Mouse (Mus musculus) stomach, embryonic 14.5 days (tissue): ENCODE data around the gene Sh3d21. TPM values are rescaled to one million over a fixed set of nuclear protein-coding genes. Genes with fewer than 3 reads are reported as not detected.

Source experiments
- ATAC-seq: fragments of 200-750 bp; cut with Nextera tagmentation; 2 replicates; pipeline ENCODE4 v1.8.0; 2017; ENCODE audit warnings: low read depth, moderate TSS enrichment; ENCODE audit not compliant: insufficient number of reproducible peaks, insufficient read depth, low FRiP score
- H3K27ac ChIP-seq: fragments of 300-500 bp; sonication (generic); 2 replicates; pipeline ENCODE4 v1.5.1; 2014; ENCODE audit warnings: mild to moderate bottlenecking, low read length, moderate library complexity, mixed read lengths
- H3K27me3 ChIP-seq: fragments of 300-500 bp; sonication (generic); 2 replicates; pipeline ENCODE4 v1.6.1; 2014; ENCODE audit warnings: low read length, control low read depth, mixed read lengths; ENCODE audit not compliant: control insufficient read depth, insufficient read depth
- H3K36me3 ChIP-seq: fragments of 300-500 bp; sonication (generic); 2 replicates; pipeline ENCODE4 v1.6.1; 2014; ENCODE audit warnings: mild to moderate bottlenecking, control low read depth, low read length, moderate library complexity, mixed read lengths; ENCODE audit not compliant: control insufficient read depth, insufficient read depth
- H3K4me1 ChIP-seq: fragments of 300-500 bp; sonication (generic); 2 replicates; pipeline ENCODE4 v1.6.1; 2014; ENCODE audit warnings: low read length, control low read depth, mixed read lengths; ENCODE audit not compliant: control insufficient read depth, insufficient read depth
- H3K4me2 ChIP-seq: fragments of 300-500 bp; sonication (generic); replicated peaks from 2 replicates; pipeline ENCODE4 v1.6.1; 2014; ENCODE audit warnings: low read depth, low read length, control low read depth
- H3K4me3 ChIP-seq: fragments of 300-500 bp; sonication (generic); 2 replicates; pipeline ENCODE4 v1.5.1; 2014; ENCODE audit warnings: low read depth, low read length, control low read depth
- H3K9ac ChIP-seq: fragments of 300-500 bp; sonication (generic); replicated peaks from 2 replicates; pipeline ENCODE4 v1.6.1; 2014; ENCODE audit warnings: low read depth, mild to moderate bottlenecking, control low read depth, low read length, moderate library complexity, mixed read lengths
- H3K9me3 ChIP-seq: fragments of 300-500 bp; sonication (generic); 2 replicates; pipeline ENCODE4 v1.6.1; 2016; ENCODE audit warnings: low read depth, low read length, control low read depth; ENCODE audit not compliant: control insufficient read depth
- WGBS: fragments of 180-500 bp; shearing (Covaris S2); extraction: QIAGEN DNeasy Blood & Tissue Kit; methylation state at CpG from one replicate; pipeline ENCODE4 v1.1.7; 2014; 5-methylcytosine and 5-hydroxymethylcytosine counted together
- polyA plus RNA-seq: library from polyadenylated mRNA; unstranded; fragments of >200 nt; fragmentation: Nextera tagmentation; extraction: Ambion mirVana; gene quantifications from 2 replicates; pipeline ENCODE4 v1.2.1, GENCODE M21; 2014

Sh3d21 gene
- polyA plus RNA-seq, 1 experiment from 2014 or later, result 7.4 TPM

DNA sequence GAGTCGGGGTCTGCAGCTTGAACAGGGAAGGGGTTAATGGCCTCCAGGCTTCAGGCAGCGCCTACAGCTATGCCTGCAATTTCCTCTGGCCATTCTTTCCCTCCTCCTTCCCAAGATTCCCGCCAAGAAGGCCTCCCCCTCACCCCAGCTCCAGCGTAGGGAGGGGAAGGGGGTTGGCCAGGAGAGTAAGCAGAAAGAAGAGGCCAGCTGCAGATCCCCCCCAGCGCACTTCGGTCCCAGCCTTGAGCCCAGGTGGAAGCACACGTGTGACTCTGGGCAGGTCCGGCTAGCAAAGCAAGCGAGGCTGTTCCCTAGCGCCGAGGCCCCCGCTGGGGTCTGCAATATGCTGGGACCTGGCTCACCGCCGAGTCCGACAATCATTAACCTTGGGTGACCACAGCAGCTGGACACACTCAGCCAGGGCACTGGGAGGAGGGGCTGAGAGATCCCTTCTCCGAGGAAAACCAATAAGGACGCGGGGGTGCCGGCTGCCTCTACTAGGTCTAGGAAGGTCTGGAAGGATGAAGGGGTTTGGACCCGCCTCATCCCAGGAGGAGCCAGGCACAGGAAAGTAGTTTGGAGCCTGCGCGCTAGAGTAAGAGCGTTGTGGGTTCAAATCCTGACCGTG is 15.6 kb downstream of the Sh3d21 start, which contains the start of gene Eva1b:
Eva1b (plus strand) TSS at position 212 of the 628 bp plus-strand sequence.
- Histone ChIP-seq H3K4me1 (peaks cover 39% of the 10 kb centered on the region), H3K4me3 (peak within 1 kb of the TSS; percentile 65), H3K9me3 (no peaks in the 10 kb centered on the region), H3K36me3 (peaks cover 8% of the 10 kb centered on the region), H3K27ac (peak within 1 kb of the TSS; percentile 92), H3K27me3 (no peaks in the 10 kb centered on the region), H3K9ac (peak within 1 kb of the TSS; percentile 76; the same call in 1 of the 2 replicates), H3K4me2 (peak within 1 kb of the TSS; percentile 88)
- under 1% methylated on average over 24 of the region's 24 CpGs for WGBS
- peak; percentile 82 for ATAC-seq

DNA sequence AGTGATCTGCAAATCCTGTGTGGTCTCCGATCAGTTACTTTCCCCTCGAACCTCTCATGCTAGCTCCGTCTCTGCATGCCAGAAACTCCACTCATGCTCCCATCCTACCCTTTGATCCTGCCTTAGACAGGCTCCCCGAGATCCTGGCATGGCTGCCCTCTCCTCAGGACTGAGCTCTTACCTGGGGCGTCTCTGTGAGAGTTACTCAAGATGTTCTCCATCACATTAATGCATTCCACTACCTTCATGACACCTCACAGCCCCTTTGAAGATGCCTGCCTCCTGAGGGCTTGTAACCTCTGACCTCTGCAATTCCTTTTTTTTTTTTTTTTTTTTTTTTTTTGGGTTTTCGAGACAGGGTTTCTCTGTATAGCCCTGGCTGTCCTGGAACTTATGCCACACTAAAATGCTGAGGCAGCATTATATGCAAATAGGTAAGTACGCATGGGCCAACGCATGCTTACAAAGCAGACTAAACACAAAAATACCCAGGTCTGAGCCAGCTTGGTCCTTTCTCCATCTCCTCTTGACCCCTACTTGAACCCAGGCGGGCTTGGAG is 16.2 kb downstream of the Sh3d21 start:
- Histone ChIP-seq H3K9ac (no peak overlapping the region), H3K4me1 (peaks cover 39% of the 10 kb centered on the region)
- 26% methylated on average over 9 of the region's 9 CpGs for WGBS

DNA sequence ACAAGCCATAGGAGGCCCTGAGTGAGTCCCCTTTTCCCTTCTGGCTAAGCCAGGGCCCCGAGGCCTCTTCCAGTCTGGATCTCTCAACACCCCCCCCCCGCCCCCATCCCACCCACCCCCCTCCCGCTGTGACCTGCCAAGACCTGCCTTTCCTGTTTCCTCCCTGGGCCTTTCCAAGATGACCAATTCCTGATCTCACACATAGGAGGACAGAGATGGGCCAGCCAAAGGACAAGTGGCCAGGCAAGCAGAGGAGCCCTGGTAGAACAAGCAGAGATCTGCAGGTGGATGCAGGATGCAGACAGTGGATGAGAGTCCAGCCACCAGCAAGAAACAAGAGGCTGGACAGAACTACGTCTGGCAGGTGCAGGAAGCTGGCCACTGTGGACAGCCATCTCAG is 17.9 kb downstream of the Sh3d21 start:
- WGBS, result 36% methylated on average over 4 of the region's 4 CpGs
- H3K36me3 ChIP-seq, result no peaks in the 10 kb centered on the region; the same call in 1 of the 2 replicates
- H3K9ac ChIP-seq, result no peak overlapping the region
- H3K4me1 ChIP-seq, result peaks cover 28% of the 10 kb centered on the region
- H3K4me3 ChIP-seq, result no peak overlapping the region
- H3K9me3 ChIP-seq, result no peaks in the 10 kb centered on the region
- no peak for ATAC-seq
- no peaks in the 10 kb centered on the region for H3K27me3 ChIP-seq
- H3K4me2 ChIP-seq, result no peak overlapping the region
- no peak overlapping the region for H3K27ac ChIP-seq

More for the DNA sequence above, 16.2 kb downstream of the Sh3d21 start:
- no peaks in the 10 kb centered on the region for H3K9me3 ChIP-seq
- H3K4me2 ChIP-seq, result peak overlapping the region; percentile 88
- ATAC-seq, result no peak
- peaks cover 8% of the 10 kb centered on the region for H3K36me3 ChIP-seq
- H3K27ac ChIP-seq, result peak overlapping the region; percentile 92
- H3K27me3 ChIP-seq, result no peaks in the 10 kb centered on the region
- peak overlapping the region; percentile 65 for H3K4me3 ChIP-seq

DNA sequence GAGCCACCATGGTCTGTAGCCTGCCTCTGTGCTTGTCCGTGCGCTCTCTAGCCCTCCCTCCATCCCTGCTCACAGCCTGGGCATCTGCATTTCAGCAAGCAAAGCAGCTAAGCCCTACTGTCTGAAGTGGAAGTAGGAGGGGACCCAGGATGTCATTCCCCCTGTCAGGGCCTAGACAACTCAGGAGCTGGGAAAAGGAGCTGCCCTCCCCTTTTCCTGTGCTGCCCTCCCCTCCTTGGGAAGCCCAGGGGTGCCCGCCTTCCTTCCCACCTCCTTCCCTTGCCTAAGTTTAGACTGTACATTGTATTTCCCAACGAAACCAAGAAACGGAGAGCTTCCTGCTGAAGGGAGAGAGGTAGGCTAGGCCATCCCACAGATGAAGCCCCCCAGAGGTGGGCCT is 22.3 kb downstream of the Sh3d21 start:
- H3K27me3 ChIP-seq, result no peaks in the 10 kb centered on the region
- H3K36me3 ChIP-seq, result peaks cover 24% of the 10 kb centered on the region
- no peak overlapping the region for H3K27ac ChIP-seq
- H3K4me3 ChIP-seq, result no peak overlapping the region
- no peaks in the 10 kb centered on the region for H3K9me3 ChIP-seq
- no peak overlapping the region for H3K9ac ChIP-seq
- WGBS, result 74% methylated on average over 5 of the region's 5 CpGs
- H3K4me2 ChIP-seq, result no peak overlapping the region
- no peaks in the 10 kb centered on the region for H3K4me1 ChIP-seq
- ATAC-seq, result no peak

DNA sequence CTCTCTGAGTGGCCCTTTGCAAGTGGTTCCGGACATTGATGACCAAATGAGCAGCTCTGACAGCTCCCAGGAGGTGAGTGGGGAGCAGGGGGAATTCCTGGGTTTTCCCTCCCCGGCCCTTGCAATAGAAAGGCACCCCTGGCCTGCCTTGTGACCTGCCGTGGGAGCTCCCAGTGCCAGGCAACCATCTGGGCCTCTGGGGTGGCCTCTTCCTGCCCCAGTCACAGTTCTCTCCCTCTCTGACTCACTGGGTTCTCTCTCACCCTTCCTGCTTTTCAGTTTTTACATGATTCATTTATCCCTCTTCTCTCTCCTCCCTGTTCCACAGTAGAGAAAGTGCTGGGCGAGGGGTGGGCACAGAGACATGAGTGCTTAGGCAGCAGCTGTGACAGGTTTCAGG is 25.5 kb downstream of the Sh3d21 start:
- no peaks in the 10 kb centered on the region for H3K27me3 ChIP-seq
- H3K4me3 ChIP-seq, result no peak overlapping the region
- WGBS, result 86% methylated on average over 4 of the region's 4 CpGs

DNA sequence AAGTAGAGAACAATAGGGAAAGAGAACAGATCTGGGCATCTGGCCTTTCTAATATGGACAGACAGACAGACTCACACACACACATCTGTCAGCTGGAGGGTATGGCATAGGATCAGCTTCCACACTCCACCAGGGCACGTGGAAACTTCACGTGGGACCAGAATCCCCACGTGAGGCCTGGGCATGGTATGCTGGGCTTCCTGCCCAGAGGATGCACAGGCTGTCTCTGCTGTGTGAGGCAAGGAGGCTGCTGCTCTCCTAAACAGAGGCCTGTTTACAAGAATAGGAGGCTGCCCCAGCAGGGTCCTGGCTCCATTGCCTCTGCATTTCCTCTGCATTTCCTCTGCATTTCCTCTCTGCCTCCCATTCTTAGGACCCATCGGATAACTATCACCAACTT is 28.7 kb downstream of the Sh3d21 start:
- Histone ChIP-seq H3K9me3 (no peaks in the 10 kb centered on the region), H3K27ac (no peak overlapping the region), H3K4me2 (no peak overlapping the region), H3K27me3 (no peaks in the 10 kb centered on the region), H3K4me1 (peaks cover 32% of the 10 kb centered on the region), H3K36me3 (peaks cover 30% of the 10 kb centered on the region), H3K9ac (no peak overlapping the region), H3K4me3 (no peak overlapping the region)
- no peak for ATAC-seq
- WGBS, result 89% methylated on average over 4 of the region's 4 CpGs

More for the DNA sequence above, 25.5 kb downstream of the Sh3d21 start:
- no peak for ATAC-seq
- H3K4me2 ChIP-seq, result no peak overlapping the region
- peaks cover 4% of the 10 kb centered on the region; the same call in 1 of the 2 replicates for H3K4me1 ChIP-seq
- no peak overlapping the region for H3K9ac ChIP-seq
- H3K36me3 ChIP-seq, result peaks cover 34% of the 10 kb centered on the region
- H3K9me3 ChIP-seq, result no peaks in the 10 kb centered on the region
- no peak overlapping the region for H3K27ac ChIP-seq

DNA sequence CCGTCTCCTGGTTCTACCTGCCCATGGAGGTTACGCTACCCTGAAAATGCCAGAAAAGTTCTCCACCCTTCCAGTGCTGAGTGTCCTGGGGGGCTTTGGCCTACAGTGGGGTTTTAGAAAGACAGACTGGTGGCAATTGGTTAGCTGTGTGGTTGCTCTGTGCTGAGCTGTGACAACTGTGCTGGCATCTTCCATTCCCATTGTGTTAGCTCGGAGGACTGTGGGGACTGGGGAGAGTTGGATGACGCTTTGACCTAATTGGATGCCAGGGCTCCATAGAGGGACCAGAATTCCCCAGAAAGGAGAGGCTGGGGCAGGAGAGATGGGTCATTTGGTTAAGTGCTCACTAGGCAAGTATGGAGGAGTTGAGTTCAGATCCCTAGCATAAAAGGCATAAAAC is 29.1 kb downstream of the Sh3d21 start:
- no peak for ATAC-seq
- Histone ChIP-seq H3K4me3 (no peak overlapping the region), H3K4me1 (peaks cover 32% of the 10 kb centered on the region), H3K27me3 (no peaks in the 10 kb centered on the region), H3K4me2 (no peak overlapping the region), H3K36me3 (peaks cover 33% of the 10 kb centered on the region), H3K9me3 (no peaks in the 10 kb centered on the region), H3K27ac (no peak overlapping the region), H3K9ac (no peak overlapping the region)
- 88% methylated on average over 4 of the region's 4 CpGs for WGBS

DNA sequence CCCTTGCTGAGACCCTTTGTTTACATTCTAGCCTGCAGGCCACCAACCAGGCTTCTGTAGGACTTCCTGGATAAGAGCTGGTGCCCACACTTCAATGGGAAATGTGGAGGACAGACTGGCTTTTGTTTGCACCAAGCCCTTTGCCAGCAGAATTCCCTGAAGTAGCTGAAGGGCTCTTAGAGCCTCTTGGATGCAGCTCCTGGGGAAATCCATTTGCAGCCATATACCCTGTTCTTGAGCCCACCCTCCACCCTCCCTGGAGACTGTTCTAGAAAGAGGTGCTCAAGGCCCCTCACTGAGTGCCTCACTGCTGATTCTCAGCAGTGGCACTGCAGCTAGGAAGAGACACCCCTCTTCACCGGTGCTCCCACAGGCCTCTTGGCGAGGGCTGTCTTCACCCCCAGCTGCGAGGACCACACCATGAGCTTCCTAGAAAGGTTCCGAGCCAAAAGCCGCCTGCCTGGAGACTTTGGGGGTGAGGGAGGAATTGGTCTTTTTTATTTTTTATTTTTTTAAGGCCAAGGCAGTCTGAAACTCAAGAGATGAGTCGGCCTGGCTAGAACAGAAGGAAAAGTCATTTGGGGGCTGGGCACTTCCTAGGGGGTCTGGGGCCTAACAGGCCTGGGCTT is 30.5 kb downstream of the Sh3d21 start:
- Histone ChIP-seq H3K9me3 (no peaks in the 10 kb centered on the region), H3K27ac (no peak overlapping the region; the same call in 1 of the 2 replicates), H3K36me3 (peaks cover 30% of the 10 kb centered on the region), H3K27me3 (no peaks in the 10 kb centered on the region), H3K4me2 (no peak overlapping the region), H3K4me3 (no peak overlapping the region), H3K9ac (no peak overlapping the region; the same call in 1 of the 2 replicates), H3K4me1 (peaks cover 32% of the 10 kb centered on the region)
- no peak for ATAC-seq
- 78% methylated on average over 6 of the region's 6 CpGs for WGBS
